Comparison of ENCODE assay signal across 26 mouse cellular contexts in genomic region chr16:25282563-25282962, GRCm38 (mm10). TPM values are rescaled to one million over a fixed set of nuclear protein-coding genes. Genes with fewer than 3 reads are reported as not detected.
"Had no signal": no experiment of that assay in that cellular context is flagged by ENCODE, and none has a peak within 500 bp of the region (broad histone marks: within the 10 kb centered on the region; RNA-seq: fewer than 3 reads in every experiment).

No protein-coding gene starts in this region.

- ATAC-seq: midbrain, embryonic 16.5 days had no signal

- H3K36me3 ChIP-seq: midbrain, embryonic 10.5 days; midbrain, embryonic 12.5 days; neural tube, embryonic 13.5 days; neural tube, embryonic 15.5 days had no signal

- H3K4me1 ChIP-seq: midbrain, embryonic 10.5 days; midbrain, embryonic 12.5 days; neural tube, embryonic 13.5 days; neural tube, embryonic 15.5 days had no signal

- H3K9me3 ChIP-seq: midbrain, embryonic 10.5 days; midbrain, embryonic 12.5 days; neural tube, embryonic 13.5 days; neural tube, embryonic 15.5 days had no signal

- H3K4me2 ChIP-seq: lung, embryonic 14.5 days; midbrain, embryonic 12.5 days; neural tube, embryonic 13.5 days; neural tube, embryonic 15.5 days had no signal

- H3K9ac ChIP-seq: liver, embryonic 14.5 days; lung, embryonic 14.5 days; midbrain, embryonic 12.5 days; neural tube, embryonic 13.5 days; neural tube, embryonic 15.5 days had no signal

- DNase-seq: lung, adult 18-20 months; lung, embryonic 14.5 days; lung, postnatal 10 days; lung, postnatal 4 days; midbrain, embryonic 14.5 days; retina, postnatal 1 day; right cerebral cortex, adult 18-20 months; right cerebral cortex, postnatal 25 days; right cerebral cortex, postnatal 4 days; spleen, adult 18-20 months; thymus, adult 2 months; thymus, postnatal 25 days; thymus, postnatal 4 days had no signal

- H3K27ac ChIP-seq: liver, embryonic 14.5 days; midbrain, embryonic 10.5 days; midbrain, embryonic 12.5 days; neural tube, embryonic 13.5 days; neural tube, embryonic 15.5 days had no signal

- H3K4me3 ChIP-seq: midbrain, embryonic 10.5 days; midbrain, embryonic 12.5 days; myocyte; neural tube, embryonic 13.5 days; neural tube, embryonic 15.5 days had no signal

- H3K27me3 ChIP-seq: midbrain, embryonic 12.5 days; neural tube, embryonic 13.5 days; neural tube, embryonic 15.5 days had no signal

RNA-seq across cellular contexts. Expression of gene Tprg, which starts 4.1 kb away (rescaled TPM):
- total RNA-seq: megakaryocyte, adult 5-6 weeks; megakaryocyte-erythroid progenitor cell, adult 5-6 weeks had no signal
- polyA plus RNA-seq: liver, embryonic 14.5 days; liver, embryonic 16.5 days; midbrain, embryonic 10.5 days; midbrain, embryonic 12.5 days; midbrain, embryonic 14.5 days; midbrain, embryonic 16.5 days; myocyte; neural tube, embryonic 11.5 days; neural tube, embryonic 13.5 days; neural tube, embryonic 15.5 days; small intestine, adult 2 months; testis, adult 2 months had no signal
